Mouse (Mus musculus) spleen, adult 2 months (tissue): ENCODE data around the gene Csnk2b. TPM values are rescaled to one million over a fixed set of nuclear protein-coding genes. Genes with fewer than 3 reads are reported as not detected.

Experiments used
- DNase-seq, 2 experiments: peaks; one replicate each; pipeline versions ENCODE4 v3.0.0 to v3.0.0-alpha.2; 2012 to 2021; ENCODE audit warnings: low spot score in 2 of 2, low read depth in 1 of 2
- H3K27ac ChIP-seq: fragments of 200-500 bp; 2 replicates; pipeline ENCODE4 v1.5.1; 2012; ENCODE audit warnings: low read length, inconsistent platforms; ENCODE audit not compliant: insufficient read depth
- H3K27me3 ChIP-seq: fragments of 200-500 bp; 2 replicates; pipeline ENCODE4 v1.6.1; 2012; ENCODE audit warnings: mild to moderate bottlenecking, moderate library complexity, low read length, inconsistent platforms; ENCODE audit not compliant: control insufficient read depth, insufficient read depth
- H3K36me3 ChIP-seq: fragments of 200-500 bp; 2 replicates; pipeline ENCODE4 v1.6.1; 2012; ENCODE audit warnings: mild to moderate bottlenecking, low read length, inconsistent platforms; ENCODE audit not compliant: control insufficient read depth, insufficient read depth
- H3K4me1 ChIP-seq: fragments of 200-500 bp; 2 replicates; pipeline ENCODE4 v1.6.1; 2011; ENCODE audit warnings: inconsistent platforms; ENCODE audit not compliant: control insufficient read depth, insufficient read depth, insufficient read length
- H3K4me3 ChIP-seq: fragments of 200-500 bp; 2 replicates; pipeline ENCODE4 v1.5.1; 2011; ENCODE audit warnings: mild to moderate bottlenecking, inconsistent platforms; ENCODE audit not compliant: insufficient read depth, insufficient read length; ENCODE audit errors: extremely low read depth
- CTCF ChIP-seq: fragments of 200-500 bp; IDR thresholded peaks from 2 replicates; pipeline ENCODE4 v1.5.1; 2011; ENCODE audit warnings: mild to moderate bottlenecking, inconsistent platforms; ENCODE audit not compliant: insufficient read depth, insufficient read length, insufficient replicate concordance; ENCODE audit errors: extremely low read depth
- POLR2A ChIP-seq: fragments of 200-500 bp; IDR thresholded peaks from 2 replicates; pipeline ENCODE4 v1.6.1; 2011; ENCODE audit warnings: low read depth, low read length, inconsistent platforms
- WGBS: fragments of 180-500 bp; shearing (Covaris S2); methylation state at CpG from one replicate; pipeline ENCODE4 v1.1.7; 2018; 5-methylcytosine and 5-hydroxymethylcytosine counted together
- polyA plus RNA-seq: library from polyadenylated mRNA; depleted of rRNA; stranded (reverse); fragments of >200 nt; gene quantifications from 2 replicates; pipeline ENCODE4 v1.2.3, GENCODE M21; 2012

Csnk2b gene
- polyA plus RNA-seq, 1 experiment = 176 TPM

GRCm38 (mm10) chr17:35135591-35136320 is 13.9 kb upstream of the Csnk2b start:
- peak overlapping the region; percentile 98 for H3K4me3 ChIP-seq
- no peak for TF ChIP-seq CTCF
- TF ChIP-seq POLR2A = no peak
- WGBS = under 1% methylated on average over 43 of the region's 43 CpGs
- no peak for DNase-seq
- peak overlapping the region; percentile 97 for H3K27ac ChIP-seq
- H3K4me1 ChIP-seq = peaks cover 5% of the 10 kb centered on the region; the same call in 1 of the 2 replicates
- peaks cover 19% of the 10 kb centered on the region for H3K36me3 ChIP-seq
- H3K27me3 ChIP-seq = no peaks in the 10 kb centered on the region

- TF ChIP-seq POLR2A = no peak; the same call in 1 of the 2 replicates
- no peak for TF ChIP-seq CTCF
- H3K36me3 ChIP-seq = peaks cover 11% of the 10 kb centered on the region
- H3K4me1 ChIP-seq = peaks cover 5% of the 10 kb centered on the region; the same call in 1 of the 2 replicates
- H3K27ac ChIP-seq = peak within 1 kb of the TSS; percentile 97
- H3K27me3 ChIP-seq = no peaks in the 10 kb centered on the region
- peak; percentile 88 to 93 for DNase-seq
- under 1% methylated on average over 66 of the region's 66 CpGs for WGBS
- peak within 1 kb of the TSS; percentile 98 for H3K4me3 ChIP-seq
These were observed 13.1 kb upstream of the Csnk2b start, which contains the start of gene Bag6 for GRCm38 (mm10) chr17:35134801-35135590. Gene Bag6, plus strand, starts transcription at chr17:35135178.

GRCm38 (mm10) chr17:35133517-35133916 is 11.7 kb upstream of the Csnk2b start:
- Histone ChIP-seq H3K4me1 (peaks cover 5% of the 10 kb centered on the region; the same call in 1 of the 2 replicates), H3K36me3 (no peaks in the 10 kb centered on the region; the same call in 1 of the 2 replicates), H3K4me3 (no peak overlapping the region), H3K27ac (no peak overlapping the region), H3K27me3 (no peaks in the 10 kb centered on the region)
- DNase-seq = no peak
- 93% methylated on average over 7 of the region's 7 CpGs for WGBS
- no peak for TF ChIP-seq CTCF

GRCm38 (mm10) chr17:35132174-35132560 is 10.3 kb upstream of the Csnk2b start:
- H3K4me1 ChIP-seq = peaks cover 8% of the 10 kb centered on the region; the same call in 1 of the 2 replicates
- peaks cover 2% of the 10 kb centered on the region; the same call in 1 of the 2 replicates for H3K36me3 ChIP-seq
- H3K27ac ChIP-seq = no peak overlapping the region
- H3K4me3 ChIP-seq = no peak overlapping the region
- no peak for DNase-seq
- no peaks in the 10 kb centered on the region for H3K27me3 ChIP-seq
- TF ChIP-seq CTCF (no peak), POLR2A (no peak)
- WGBS = 91% methylated on average over 3 of the region's 3 CpGs

- no peak for DNase-seq
- 88% methylated on average over 15 of the region's 15 CpGs for WGBS
- H3K4me3 ChIP-seq = no peak within 1 kb of the TSS
These were observed 9.8 kb upstream of the Csnk2b start, which contains the start of gene Apom for GRCm38 (mm10) chr17:35131500-35132173. Gene Apom, minus strand, starts transcription at chr17:35132050.

GRCm38 (mm10) chr17:35131038-35131437 is 9.2 kb upstream of the Csnk2b start:
- Histone ChIP-seq H3K27me3 (no peaks in the 10 kb centered on the region), H3K4me3 (no peak overlapping the region), H3K36me3 (peaks cover 2% of the 10 kb centered on the region; the same call in 1 of the 2 replicates), H3K4me1 (peaks cover 7% of the 10 kb centered on the region; the same call in 1 of the 2 replicates), H3K27ac (no peak overlapping the region)
- no peak for DNase-seq
- 90% methylated on average over 8 of the region's 8 CpGs for WGBS
- TF ChIP-seq POLR2A (no peak), CTCF (no peak)

More at GRCm38 (mm10) chr17:35131500-35132173, 9.8 kb upstream of the Csnk2b start, which contains the start of gene Apom:
- Histone ChIP-seq H3K4me1 (peaks cover 10% of the 10 kb centered on the region; the same call in 1 of the 2 replicates), H3K36me3 (peaks cover 2% of the 10 kb centered on the region; the same call in 1 of the 2 replicates), H3K27ac (no peak within 1 kb of the TSS), H3K27me3 (no peaks in the 10 kb centered on the region)
- TF ChIP-seq CTCF (no peak), POLR2A (no peak)
